Mouse (Mus musculus) cerebral cortex, adult 2 months (tissue): ENCODE measurements around the gene Rfwd3.

Experiments
- WGBS: fragments of 180-500 bp; shearing (Covaris S2); methylation state at CpG from one replicate; pipeline ENCODE4 v1.1.7; 2018; 5-methylcytosine and 5-hydroxymethylcytosine counted together

Gene Rfwd3

DNA sequence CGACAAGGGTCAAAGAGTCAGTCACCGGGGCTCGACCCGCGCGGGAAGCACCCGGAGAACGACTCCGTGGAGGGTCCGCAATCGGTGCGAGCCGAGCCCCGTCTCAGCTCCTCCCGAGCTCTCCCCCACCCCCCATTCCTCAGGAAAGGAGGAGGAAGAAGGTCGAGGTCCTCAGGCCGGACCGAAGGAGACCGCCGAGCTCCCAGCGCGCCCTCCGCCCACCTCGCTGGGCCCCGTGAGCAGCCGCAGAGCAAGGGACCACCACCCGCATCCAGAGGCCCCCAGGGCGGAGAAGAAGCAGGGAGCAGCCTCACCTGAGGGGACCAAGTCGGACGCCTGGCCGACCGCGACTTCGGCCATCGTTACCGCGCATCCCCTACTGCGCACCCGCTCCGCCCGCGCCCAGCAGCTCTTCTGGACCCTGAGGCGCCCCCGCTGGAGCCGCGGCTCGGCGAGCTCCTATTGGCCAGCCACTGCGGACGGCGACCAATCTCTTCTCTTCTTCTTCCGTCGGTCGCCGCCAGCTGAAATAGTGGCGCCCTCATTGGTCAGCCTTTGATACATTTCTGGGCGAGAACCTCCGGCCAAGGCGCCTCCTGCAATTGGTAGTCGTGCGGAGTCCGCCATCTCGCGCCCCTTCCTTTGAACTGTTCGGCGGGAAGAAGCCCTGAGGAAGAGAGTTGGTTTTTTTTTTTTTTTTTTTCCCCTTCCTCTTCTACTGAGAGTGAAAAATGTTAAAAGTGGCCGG lies at the start of gene Rfwd3:
Gene Rfwd3 (minus strand): TSS at position 402 of the 748 bp plus-strand sequence.
- WGBS: under 1% methylated on average over 67 of the region's 67 CpGs

DNA sequence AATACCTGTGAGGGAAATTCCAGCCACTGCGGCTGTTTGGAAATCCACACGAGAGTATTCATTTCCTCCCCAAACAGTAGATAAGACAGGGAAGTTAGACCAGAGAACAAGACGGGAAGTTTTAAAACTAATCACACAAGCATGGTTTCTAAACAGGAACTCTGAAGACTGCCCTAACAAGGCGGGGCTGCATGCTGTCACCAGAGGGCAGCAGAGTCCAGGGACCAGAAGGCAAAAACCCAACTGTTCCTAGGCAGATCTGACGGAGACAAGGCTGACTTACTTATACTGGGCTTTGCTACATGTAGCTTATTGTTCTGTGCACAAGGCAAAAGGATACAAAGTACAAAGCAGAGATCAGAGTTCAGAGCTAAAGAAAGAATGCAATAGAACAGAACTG lies 43.2 kb upstream of the Rfwd3 start:
- WGBS: 16% methylated on average over 5 of the region's 5 CpGs

- 91% methylated on average over 3 of the region's 3 CpGs for WGBS
Measured at GRCm38 (mm10) chr8:111340186-111340585, 40.2 kb upstream of the Rfwd3 start.

DNA sequence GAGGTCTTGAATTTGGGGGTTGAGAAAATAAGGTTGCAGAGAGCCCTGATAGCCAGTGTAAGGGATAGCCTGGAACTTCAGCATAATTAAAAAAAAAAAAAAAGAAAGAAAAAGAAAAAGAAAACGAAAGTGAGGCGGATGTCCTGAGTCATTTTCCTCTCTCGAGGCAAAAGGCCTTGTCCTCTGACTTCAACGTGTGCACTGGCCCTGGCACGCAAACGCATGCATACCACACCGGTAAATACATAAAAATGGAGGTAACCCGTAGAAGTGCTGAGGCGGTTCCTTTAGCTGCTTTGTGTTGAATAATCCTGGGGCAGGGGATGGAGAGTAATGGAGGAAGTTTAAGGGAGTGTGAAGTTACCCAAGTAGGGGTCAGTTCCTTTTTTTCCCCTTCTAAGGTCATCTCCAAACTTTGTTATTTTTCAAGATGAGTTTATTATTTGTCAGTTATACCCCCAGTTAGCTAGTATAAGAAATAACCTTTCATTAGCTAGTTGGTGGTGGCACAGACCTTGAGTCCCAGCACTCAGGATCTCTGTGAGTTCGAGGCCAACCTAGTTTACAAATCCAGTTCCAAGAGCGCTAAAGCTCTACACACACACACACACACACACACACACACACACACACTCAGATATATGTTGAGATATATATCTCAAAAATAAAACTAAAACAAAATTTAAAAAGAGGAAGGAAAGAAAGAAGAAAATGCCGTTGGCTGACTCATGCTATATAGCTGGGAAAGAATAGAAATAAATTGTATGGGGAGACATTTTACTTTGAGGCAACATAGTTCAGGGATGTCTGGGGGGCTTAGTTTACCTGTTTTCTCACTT lies 38.6 kb upstream of the Rfwd3 start:
- WGBS: 52% methylated on average over 12 of the region's 12 CpGs

GRCm38 (mm10) chr8:111337890-111338347 lies 37.9 kb upstream of the Rfwd3 start, which contains the start of gene Mlkl:
Gene Mlkl, minus strand, starts transcription at chr8:111338177.
- 1% methylated on average over 29 of the region's 29 CpGs for WGBS

GRCm38 (mm10) chr8:111337311-111337889 lies 37.4 kb upstream of the Rfwd3 start:
- 31% methylated on average over 17 of the region's 17 CpGs for WGBS

GRCm38 (mm10) chr8:111336692-111337091 lies 36.7 kb upstream of the Rfwd3 start:
- WGBS: 85% methylated on average over 4 of the region's 4 CpGs

GRCm38 (mm10) chr8:111325222-111325790 lies 25.3 kb upstream of the Rfwd3 start:
- WGBS: 88% methylated on average over 6 of the region's 6 CpGs

GRCm38 (mm10) chr8:111314729-111315128 lies 14.7 kb upstream of the Rfwd3 start:
- WGBS: 87% methylated on average over 12 of the region's 12 CpGs

GRCm38 (mm10) chr8:111313961-111314360 lies 13.9 kb upstream of the Rfwd3 start:
- 95% methylated on average over 6 of the region's 6 CpGs for WGBS

GRCm38 (mm10) chr8:111312758-111313162 lies 12.7 kb upstream of the Rfwd3 start:
- WGBS: 75% methylated on average over 3 of the region's 3 CpGs

- WGBS: 92% methylated on average over 15 of the region's 15 CpGs
Measured at GRCm38 (mm10) chr8:111310006-111310405, 10.0 kb upstream of the Rfwd3 start.

- 38% methylated on average over 5 of the region's 5 CpGs for WGBS
Measured at GRCm38 (mm10) chr8:111305031-111305730, 5.2 kb upstream of the Rfwd3 start.

DNA sequence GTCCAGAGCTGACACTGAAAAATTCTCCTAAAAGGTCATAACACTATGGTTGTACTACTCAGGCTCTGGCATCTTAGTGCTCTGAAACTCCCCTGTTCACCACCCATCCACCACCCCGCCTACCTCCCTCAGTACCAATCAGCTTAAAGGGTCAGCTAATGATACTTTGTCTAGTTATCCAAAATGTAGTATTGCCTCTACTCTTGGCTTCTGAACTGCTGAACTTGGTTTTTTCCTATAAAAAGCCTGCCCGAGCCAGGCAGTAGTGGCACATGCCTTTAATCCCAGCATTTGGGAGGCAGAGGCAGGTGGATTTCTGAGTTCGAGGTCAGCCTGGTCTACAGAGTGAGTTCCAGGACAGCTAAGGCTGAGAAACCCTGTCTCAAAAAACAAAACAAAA lies 4.3 kb upstream of the Rfwd3 start:
- 95% methylated on average over 3 of the region's 3 CpGs for WGBS

- WGBS: 72% methylated on average over 5 of the region's 5 CpGs
Measured at GRCm38 (mm10) chr8:111303076-111303803, 3.2 kb upstream of the Rfwd3 start.

- WGBS: 68% methylated on average over 11 of the region's 11 CpGs
Measured at GRCm38 (mm10) chr8:111300597-111301546, 850 bp upstream of the Rfwd3 start.

DNA sequence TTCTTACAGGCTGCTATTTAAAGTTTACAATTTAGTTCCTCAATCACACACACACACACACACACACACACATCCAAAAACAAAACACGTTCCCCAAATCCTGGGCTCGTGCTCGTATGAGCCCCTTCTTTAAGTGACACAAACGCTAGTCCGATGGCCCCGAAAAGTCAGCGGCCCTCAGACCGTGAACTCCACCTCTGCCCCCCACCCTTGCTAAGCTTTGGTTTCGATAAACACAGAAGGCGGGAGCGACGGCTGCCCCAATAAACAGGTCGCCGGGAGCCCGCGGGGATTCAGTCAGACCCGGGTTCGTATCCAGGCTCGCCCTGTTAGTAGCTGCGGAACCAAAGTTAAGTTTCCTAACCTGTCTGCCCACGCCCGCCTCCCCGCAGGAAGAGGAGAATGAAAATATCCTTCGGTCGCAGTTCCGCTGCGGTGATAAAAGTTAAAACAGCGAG lies 630 bp downstream of the Rfwd3 start:
- under 1% methylated on average over 28 of the region's 28 CpGs for WGBS

GRCm38 (mm10) chr8:111298011-111298410 lies 2.0 kb downstream of the Rfwd3 start:
- 71% methylated on average over 1 of the region's 1 CpGs for WGBS

GRCm38 (mm10) chr8:111291733-111292132 lies 8.3 kb downstream of the Rfwd3 start:
- WGBS: 87% methylated on average over 7 of the region's 7 CpGs
